Mouse (Mus musculus) lung, postnatal 0 days (tissue): Measurements from ENCODE around the gene Chst8. TPM values are rescaled to one million over a fixed set of nuclear protein-coding genes. Genes with fewer than 3 reads are reported as not detected.
A peak's percentile ranks its signal among the peaks of the same experiment; 100 is the strongest.

Experiments used
- ATAC-seq: fragments of 200-750 bp; cut with Nextera tagmentation; 2 replicates; pipeline ENCODE4 v1.8.0; 2017; ENCODE audit warnings: moderate library complexity
- DNase-seq: peaks from one replicate; pipeline ENCODE4 v3.0.0-alpha.2; 2016; ENCODE audit warnings: low spot score
- H3K27ac ChIP-seq: fragments of 300-500 bp; sonication (generic); 2 replicates; pipeline ENCODE4 v1.5.1; 2014; ENCODE audit warnings: antibody characterized with exemption, mild to moderate bottlenecking, low read length, mixed read lengths
- H3K27me3 ChIP-seq: fragments of 300-500 bp; sonication (generic); replicated peaks from 2 replicates; pipeline ENCODE4 v1.6.1; 2014; ENCODE audit warnings: low read length, mixed read lengths; ENCODE audit not compliant: insufficient read depth
- H3K36me3 ChIP-seq: fragments of 300-500 bp; sonication (generic); 2 replicates; pipeline ENCODE4 v1.6.1; 2014; ENCODE audit warnings: low read length, mixed read lengths; ENCODE audit not compliant: insufficient read depth
- H3K4me1 ChIP-seq: fragments of 300-500 bp; sonication (generic); 2 replicates; pipeline ENCODE4 v1.6.1; 2014; ENCODE audit warnings: antibody characterized with exemption, low read depth, low read length, mixed read lengths; ENCODE audit not compliant: insufficient read depth
- H3K4me2 ChIP-seq: fragments of 300-500 bp; sonication (generic); replicated peaks from 2 replicates; pipeline ENCODE4 v1.6.1; 2014; ENCODE audit warnings: low read depth, mild to moderate bottlenecking, low read length, moderate library complexity, mixed read lengths
- H3K4me3 ChIP-seq: fragments of 300-500 bp; sonication (generic); 2 replicates; pipeline ENCODE4 v1.5.1; 2014; ENCODE audit warnings: low read depth, low read length
- H3K9ac ChIP-seq: fragments of 300-500 bp; sonication (generic); replicated peaks from 2 replicates; pipeline ENCODE4 v1.6.1; 2014; ENCODE audit warnings: low read depth, mild to moderate bottlenecking
- H3K9me3 ChIP-seq: fragments of 300-500 bp; sonication (generic); 2 replicates; pipeline ENCODE4 v1.6.1; 2016; ENCODE audit warnings: low read length, mixed read lengths
- CTCF ChIP-seq: IDR thresholded peaks from 2 replicates; pipeline ENCODE4 v1.5.1; 2016; ENCODE audit warnings: antibody characterized with exemption, mild to moderate bottlenecking
- EP300 ChIP-seq: IDR thresholded peaks from 2 replicates; pipeline ENCODE4 v1.6.1; 2016; ENCODE audit warnings: antibody characterized with exemption, mild to moderate bottlenecking, control low read depth
- WGBS: fragments of 180-500 bp; shearing (Covaris S2); extraction: QIAGEN DNeasy Blood & Tissue Kit; methylation state at CpG from one replicate; pipeline ENCODE4 v1.1.7; 2014; 5-methylcytosine and 5-hydroxymethylcytosine counted together
- polyA plus RNA-seq: library from polyadenylated mRNA; unstranded; fragments of >200 nt; fragmentation: Nextera tagmentation; extraction: Ambion mirVana; gene quantifications from 2 replicates; pipeline ENCODE4 v1.2.1, GENCODE M21; 2015

Gene Chst8
- polyA plus RNA-seq, 1 experiment from 2014 or later = 5.9 TPM

DNA sequence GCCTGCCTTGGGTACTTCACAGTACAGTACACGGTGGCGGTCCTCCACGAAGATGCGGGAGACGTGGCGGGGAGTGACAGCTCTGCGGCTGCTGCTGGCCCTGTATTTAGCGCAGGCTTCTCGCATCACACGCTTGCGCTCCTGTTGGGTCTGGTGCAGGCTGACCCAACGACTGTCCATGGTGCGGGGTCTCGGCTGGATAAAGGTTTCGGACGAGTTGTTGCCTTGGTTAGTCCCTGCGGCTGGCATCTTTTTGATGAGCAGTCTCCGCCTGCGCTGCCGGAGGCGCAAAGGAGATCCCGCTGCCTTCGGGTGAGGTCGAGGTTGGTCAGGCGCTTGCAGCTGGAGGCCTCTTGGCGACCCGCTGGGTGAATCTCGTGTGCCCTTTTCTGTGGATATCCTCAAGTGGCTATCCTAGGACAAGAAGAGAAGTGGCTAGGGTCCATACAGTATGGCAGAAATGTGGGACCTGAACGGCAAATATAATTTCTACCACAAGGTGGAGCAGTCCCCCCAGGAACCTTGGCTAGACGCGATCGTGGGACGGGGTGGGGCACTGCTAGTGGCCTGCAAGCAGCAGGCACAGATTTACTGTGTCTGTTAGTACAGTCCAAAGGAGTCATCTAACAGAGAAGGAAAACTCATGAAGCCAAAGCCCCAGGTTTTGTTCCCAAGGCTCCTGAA lies 136.5 kb downstream of the Chst8 start:
- no peaks in the 10 kb centered on the region for H3K9me3 ChIP-seq
- no peak for TF ChIP-seq EP300
- peak; percentile 91 for TF ChIP-seq CTCF
- DNase-seq = peak; percentile 86
- H3K9ac ChIP-seq = no peak overlapping the region
- ATAC-seq = peak; percentile 67
- no peaks in the 10 kb centered on the region for H3K36me3 ChIP-seq
- H3K4me2 ChIP-seq = no peak overlapping the region
- no peaks in the 10 kb centered on the region for H3K4me1 ChIP-seq
- no peak overlapping the region for H3K4me3 ChIP-seq
- 12% methylated on average over 33 of the region's 33 CpGs for WGBS
- H3K27ac ChIP-seq = no peak overlapping the region
- peaks cover 17% of the 10 kb centered on the region for H3K27me3 ChIP-seq

DNA sequence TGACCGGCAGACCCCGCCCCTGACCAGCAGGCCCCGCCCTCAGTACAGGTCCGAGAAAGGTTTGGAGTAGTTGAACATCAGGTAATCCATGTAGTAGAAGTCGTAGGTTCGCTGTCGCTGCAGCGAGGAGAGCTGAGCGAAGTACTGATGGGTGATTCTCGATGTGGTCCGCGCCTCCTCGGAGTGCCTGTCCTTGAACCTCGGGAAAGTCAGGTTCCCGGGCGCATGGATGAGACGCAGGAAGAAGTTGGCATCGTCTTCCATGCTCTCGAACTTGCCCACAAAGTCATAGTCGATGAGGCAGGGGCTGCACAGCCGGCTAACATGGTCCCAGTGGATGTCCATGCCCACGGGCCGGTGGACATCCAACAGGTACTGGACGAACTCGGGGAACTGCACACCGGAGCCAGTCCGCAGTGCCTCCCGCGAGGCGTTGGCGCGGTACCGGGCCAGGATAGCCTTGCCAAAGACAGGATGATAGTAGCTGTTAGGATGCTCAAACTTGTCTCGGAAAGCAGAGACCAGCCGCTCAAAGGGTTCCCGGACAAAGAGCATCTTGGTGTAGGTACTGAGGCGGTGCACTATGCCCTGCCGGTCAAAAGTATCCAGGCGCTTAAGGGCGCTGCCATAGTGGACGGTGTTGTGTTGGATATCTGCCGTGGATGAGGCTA lies 137.3 kb downstream of the Chst8 start:
- Histone ChIP-seq H3K9me3 (no peaks in the 10 kb centered on the region), H3K36me3 (no peaks in the 10 kb centered on the region), H3K9ac (no peak overlapping the region), H3K4me2 (no peak overlapping the region), H3K4me3 (no peak overlapping the region), H3K27me3 (peaks cover 17% of the 10 kb centered on the region), H3K27ac (no peak overlapping the region), H3K4me1 (no peaks in the 10 kb centered on the region)
- ATAC-seq = no peak
- no peak for TF ChIP-seq EP300
- TF ChIP-seq CTCF = no peak
- 18% methylated on average over 42 of the region's 42 CpGs for WGBS
- DNase-seq = no peak

DNA sequence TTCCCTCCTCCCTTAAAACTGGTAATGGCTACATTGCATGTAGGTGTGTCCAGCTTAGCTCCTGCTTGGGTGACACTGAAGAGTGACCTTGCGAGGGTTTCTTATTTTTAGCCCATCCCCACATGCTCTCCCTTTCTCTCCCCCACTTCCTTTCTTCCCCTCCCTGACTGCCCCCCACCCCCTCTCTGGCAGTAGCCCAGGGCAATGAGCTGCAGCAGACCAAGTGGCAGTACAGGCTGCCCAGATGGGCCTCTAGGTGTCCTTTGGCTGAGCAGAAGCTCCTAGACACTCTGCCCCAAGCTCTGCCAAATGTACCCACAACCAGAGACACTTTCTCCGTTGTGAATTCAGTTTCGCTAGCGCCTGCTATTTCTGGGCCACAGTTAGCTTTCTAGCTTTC lies 139.6 kb downstream of the Chst8 start:
- H3K27me3 ChIP-seq = peaks cover 17% of the 10 kb centered on the region
- no peak overlapping the region for H3K27ac ChIP-seq
- no peak overlapping the region for H3K9ac ChIP-seq
- WGBS = 57% methylated on average over 4 of the region's 4 CpGs
- ATAC-seq = no peak
- no peaks in the 10 kb centered on the region for H3K36me3 ChIP-seq
- H3K4me3 ChIP-seq = no peak overlapping the region
- no peaks in the 10 kb centered on the region for H3K9me3 ChIP-seq
- TF ChIP-seq CTCF = no peak
- TF ChIP-seq EP300 = no peak
- no peak overlapping the region for H3K4me2 ChIP-seq
- no peak for DNase-seq
- no peaks in the 10 kb centered on the region for H3K4me1 ChIP-seq

DNA sequence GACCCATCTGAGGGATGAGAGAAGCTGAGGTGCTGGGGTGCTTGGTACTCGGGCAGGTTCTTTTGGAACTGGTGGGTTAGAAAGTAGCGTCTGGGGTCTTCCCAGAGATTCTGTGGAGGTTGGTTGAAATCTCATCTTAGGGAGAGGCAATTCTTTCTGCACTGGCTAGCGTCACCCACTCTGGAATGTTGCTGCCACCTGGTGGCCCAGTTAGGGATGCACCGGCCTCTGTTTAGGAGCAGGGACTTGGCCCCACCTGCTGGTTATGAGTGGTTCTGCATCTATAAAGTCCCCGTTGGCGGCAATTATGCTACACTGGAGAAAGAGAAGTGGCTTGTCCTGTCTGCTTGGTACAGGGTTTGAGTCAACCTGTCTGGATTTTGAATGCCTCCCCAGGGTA lies 140.6 kb downstream of the Chst8 start:
- no peak overlapping the region for H3K27ac ChIP-seq
- DNase-seq (peak; percentile 88), ATAC-seq (peak; percentile 68)
- H3K4me1 ChIP-seq = no peaks in the 10 kb centered on the region
- H3K9ac ChIP-seq = no peak overlapping the region
- no peaks in the 10 kb centered on the region for H3K9me3 ChIP-seq
- TF ChIP-seq EP300 (no peak), CTCF (peak; percentile 100)
- no peak overlapping the region for H3K4me3 ChIP-seq
- 0% methylated on average over 6 of the region's 6 CpGs for WGBS
- H3K36me3 ChIP-seq = no peaks in the 10 kb centered on the region
- peaks cover 17% of the 10 kb centered on the region for H3K27me3 ChIP-seq
- no peak overlapping the region for H3K4me2 ChIP-seq

DNA sequence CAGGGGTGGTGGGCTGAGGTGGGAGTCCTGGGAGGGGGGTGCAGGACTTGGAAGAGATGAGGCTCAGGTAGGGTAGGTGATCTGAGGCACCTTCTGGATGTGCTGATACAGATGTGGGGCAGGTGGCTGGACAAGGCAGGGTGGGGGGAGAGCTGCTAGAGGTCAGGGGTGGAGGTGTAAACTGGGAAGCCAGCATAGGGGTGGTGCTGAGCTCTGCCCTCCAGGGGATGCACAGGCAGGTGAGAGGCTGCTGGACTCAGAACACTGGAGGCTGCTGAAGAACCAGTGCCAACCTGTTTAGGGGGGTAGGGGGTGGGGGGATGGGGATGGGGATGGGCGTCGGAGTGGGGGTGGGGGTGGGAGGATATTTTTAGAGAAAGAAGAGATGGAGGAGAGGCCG lies 141.7 kb downstream of the Chst8 start:
- 84% methylated on average over 3 of the region's 3 CpGs for WGBS
- Histone ChIP-seq H3K9me3 (no peaks in the 10 kb centered on the region), H3K4me2 (no peak overlapping the region), H3K36me3 (no peaks in the 10 kb centered on the region), H3K27ac (no peak overlapping the region), H3K27me3 (peaks cover 14% of the 10 kb centered on the region), H3K9ac (no peak overlapping the region), H3K4me3 (no peak overlapping the region), H3K4me1 (no peaks in the 10 kb centered on the region)
- TF ChIP-seq CTCF (no peak), EP300 (no peak)
- ATAC-seq = no peak
- DNase-seq = no peak

DNA sequence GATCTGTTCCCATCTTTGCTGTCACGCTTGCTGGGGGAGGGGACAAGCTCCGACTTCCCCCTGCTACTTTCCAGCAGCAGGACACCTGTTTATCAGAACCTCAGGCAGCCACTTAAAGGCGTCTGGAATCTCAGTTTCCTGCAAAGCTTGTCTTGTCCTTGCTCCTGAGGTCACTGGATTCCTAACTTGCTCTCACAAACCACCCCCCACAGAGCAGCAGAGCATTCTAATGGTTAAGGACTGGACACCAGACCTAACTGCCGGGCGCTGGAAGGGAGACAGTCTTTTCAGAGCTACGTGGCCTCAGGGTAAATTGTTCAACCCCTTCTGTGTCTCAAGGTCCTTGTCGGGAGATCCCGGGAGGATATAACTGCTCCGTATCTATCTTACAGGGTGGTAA lies 143.2 kb downstream of the Chst8 start:
- WGBS = 15% methylated on average over 9 of the region's 9 CpGs

More for the DNA sequence above, 143.2 kb downstream of the Chst8 start:
- ATAC-seq = no peak
- Histone ChIP-seq H3K9me3 (no peaks in the 10 kb centered on the region), H3K27me3 (no peaks in the 10 kb centered on the region; the same call in 1 of the 2 replicates), H3K36me3 (no peaks in the 10 kb centered on the region), H3K4me2 (no peak overlapping the region), H3K27ac (no peak overlapping the region), H3K9ac (no peak overlapping the region), H3K4me3 (no peak overlapping the region), H3K4me1 (no peaks in the 10 kb centered on the region)
- no peak for DNase-seq
- no peak for TF ChIP-seq EP300
- no peak for TF ChIP-seq CTCF
